Mouse (Mus musculus) erythroblast, adult 5-6 weeks (primary cell): ENCODE measurements around the gene Akap7. TPM values are rescaled to one million over a fixed set of nuclear protein-coding genes. Genes with fewer than 3 reads are reported as not detected.
"Not testable (repeated sequence)": the region's sequence is repeated elsewhere in the genome, so short reads cannot be mapped to it uniquely, and the experiment has no call there.

Source experiments
- ATAC-seq: replicated peaks from 2 replicates; pipeline ENCODE4 v1.8.0; 2016; ENCODE audit warnings: moderate number of reproducible peaks, mild to moderate bottlenecking, moderate TSS enrichment, inconsistent platforms; ENCODE audit not compliant: poor library complexity, low FRiP score, severe bottlenecking
- total RNA-seq, 2 experiments: library from RNA; stranded (forward) in 1 of 2; stranded (reverse) in 1 of 2; fragments of 150-400 nt in 1 of 2; fragments of 200-764, 138-1000 nt in 1 of 2; gene quantifications; 2 replicates each; pipeline versions ENCODE4 v1.2.3 to v1.2.4; 2015 to 2017; ENCODE audit warnings: low replicate concordance in 2 of 2

Gene Akap7
- total RNA-seq, 2 experiments from 2014 or later, result 162 to 295 TPM

GRCm38 (mm10) chr10:25200691-25201090 lies 107.0 kb downstream of the Akap7 start:
- no peak for ATAC-seq

GRCm38 (mm10) chr10:25199510-25200353 lies 107.9 kb downstream of the Akap7 start:
- no peak for ATAC-seq

GRCm38 (mm10) chr10:25198575-25198974 lies 109.1 kb downstream of the Akap7 start:
- no peak for ATAC-seq

DNA sequence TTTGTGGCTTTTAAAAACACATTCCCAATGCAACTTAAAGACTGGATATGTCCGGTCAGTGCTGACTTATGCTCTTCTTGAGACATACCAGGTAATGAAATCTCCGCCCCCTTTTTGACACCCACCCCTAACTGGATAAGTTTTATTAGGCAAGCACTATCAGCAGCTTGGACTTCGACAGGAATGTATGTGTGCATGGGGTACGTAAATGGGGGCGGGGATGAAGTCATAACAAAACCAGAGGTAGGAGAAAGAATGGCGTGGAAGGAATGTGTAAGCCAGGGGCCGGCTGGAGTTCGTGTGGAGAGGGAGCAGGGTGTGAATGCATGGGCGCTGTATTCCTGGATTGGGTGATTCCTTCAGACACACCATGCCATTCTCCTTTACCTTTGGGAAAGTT lies 109.6 kb downstream of the Akap7 start:
- no peak for ATAC-seq

DNA sequence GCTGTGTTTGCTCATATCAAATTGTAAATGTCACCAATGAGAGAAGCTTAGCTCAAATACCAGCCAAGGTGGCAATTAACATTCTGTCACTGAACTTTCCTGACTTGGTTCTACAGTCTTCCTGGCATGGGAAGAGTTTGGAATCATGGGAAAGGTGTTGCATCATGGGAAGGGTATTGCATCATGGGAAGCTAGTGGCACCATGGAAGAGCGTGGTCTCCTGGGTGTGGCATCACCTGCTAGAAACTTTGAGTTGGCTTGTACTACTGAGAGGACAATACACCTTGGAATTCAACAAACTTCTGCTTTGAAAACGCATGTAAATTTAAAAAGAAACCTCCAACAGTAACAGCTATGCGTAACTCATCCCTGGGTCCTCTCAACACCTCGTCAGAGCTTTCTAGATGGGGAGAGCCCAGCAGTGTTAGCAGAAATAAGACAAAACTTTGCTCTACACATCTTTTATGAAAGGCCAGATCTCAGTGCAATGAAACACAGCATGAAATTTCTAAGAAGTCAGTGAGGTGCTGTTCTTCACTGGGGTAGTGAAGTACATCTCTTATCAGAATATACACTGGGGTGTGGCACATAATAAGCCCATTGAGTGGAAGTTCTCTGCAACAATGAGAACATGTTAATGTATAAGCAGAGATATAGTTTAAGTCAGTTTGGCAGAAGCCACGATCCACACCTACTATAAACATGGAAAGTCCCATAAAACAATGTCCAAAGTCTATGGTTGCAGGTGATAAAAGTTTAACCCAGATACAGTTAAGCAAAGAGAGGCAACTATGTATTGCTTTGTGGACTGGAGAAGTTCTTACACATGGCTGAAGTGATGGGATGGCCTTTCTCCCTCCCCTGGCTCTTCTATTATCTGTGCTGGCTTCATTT lies 115.2 kb downstream of the Akap7 start:
- ATAC-seq, result no peak

DNA sequence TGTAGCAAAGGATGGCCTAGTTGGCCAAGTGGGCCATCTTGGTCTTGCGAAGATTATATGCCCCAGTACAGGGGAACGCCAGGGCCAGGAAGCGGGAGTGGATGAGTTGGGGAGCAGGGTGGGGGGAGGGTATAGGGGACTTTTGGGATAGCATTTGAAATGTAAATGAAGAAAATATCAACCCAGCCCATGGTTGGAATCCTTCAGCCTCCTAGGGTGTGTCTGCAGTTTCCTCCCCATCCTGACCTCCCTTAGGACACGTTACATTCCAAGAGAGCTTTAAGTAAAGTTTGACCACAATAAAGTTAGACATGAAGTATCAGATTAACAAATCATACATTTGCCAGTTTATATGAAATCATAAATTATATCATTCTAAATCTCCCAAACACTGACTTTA lies 116.5 kb downstream of the Akap7 start:
- no peak for ATAC-seq

GRCm38 (mm10) chr10:25186240-25186639 lies 121.4 kb downstream of the Akap7 start:
- not testable (repeated sequence) for ATAC-seq

- ATAC-seq, result no peak
These were observed 122.0 kb downstream of the Akap7 start for GRCm38 (mm10) chr10:25185691-25186090.

- ATAC-seq, result no peak
These were observed 122.7 kb downstream of the Akap7 start for GRCm38 (mm10) chr10:25184819-25185603.

- ATAC-seq, result no peak
These were observed 124.4 kb downstream of the Akap7 start for GRCm38 (mm10) chr10:25183271-25183670.

DNA sequence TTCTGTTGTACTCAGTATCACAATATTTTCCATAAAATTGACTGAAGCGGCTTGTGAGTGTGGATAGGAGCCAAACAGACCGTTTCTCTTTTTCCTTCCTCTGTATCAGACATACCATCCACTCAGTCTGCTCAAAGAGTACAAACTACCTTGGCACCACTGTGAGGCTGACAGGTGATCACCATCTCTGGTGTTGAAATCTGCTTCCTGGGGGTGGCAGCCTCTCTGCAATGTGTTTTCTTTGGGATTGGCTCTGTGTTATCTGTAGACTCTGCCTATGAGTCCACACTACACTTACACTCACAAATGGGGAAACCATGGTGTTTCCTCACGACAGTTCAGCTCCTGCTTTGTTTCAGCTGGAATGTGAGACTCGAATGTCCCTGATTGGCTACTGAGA lies 128.6 kb downstream of the Akap7 start:
- no peak for ATAC-seq

- ATAC-seq, result no peak
These were observed 130.4 kb downstream of the Akap7 start for GRCm38 (mm10) chr10:25177270-25177669.

GRCm38 (mm10) chr10:25174872-25175271 lies 132.8 kb downstream of the Akap7 start:
- ATAC-seq, result no peak

GRCm38 (mm10) chr10:25167365-25168194 lies 140.1 kb downstream of the Akap7 start:
- ATAC-seq, result no peak

GRCm38 (mm10) chr10:25163510-25163909 lies 144.2 kb downstream of the Akap7 start:
- ATAC-seq, result not testable (repeated sequence)

DNA sequence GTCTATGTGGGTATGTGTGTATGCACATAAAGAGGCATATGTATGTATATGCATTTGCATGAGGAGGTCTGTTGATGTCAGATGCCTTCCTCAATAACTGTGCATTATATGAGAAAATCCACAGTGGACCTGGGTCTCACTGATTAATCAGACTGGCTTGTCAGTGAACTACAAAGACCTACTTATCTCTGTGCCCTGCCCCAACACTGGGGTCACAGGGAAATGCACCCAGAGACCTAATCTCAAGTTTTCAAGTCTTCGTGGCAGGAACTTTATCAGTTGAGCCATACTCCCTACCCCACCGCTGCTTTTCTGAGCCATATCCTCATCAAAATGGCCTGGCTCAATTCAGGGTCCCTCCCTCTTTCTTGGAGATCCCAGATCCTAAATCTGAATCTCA lies 146.0 kb downstream of the Akap7 start:
- ATAC-seq, result no peak

- ATAC-seq, result no peak
These were observed 149.0 kb downstream of the Akap7 start for GRCm38 (mm10) chr10:25158651-25159050.

DNA sequence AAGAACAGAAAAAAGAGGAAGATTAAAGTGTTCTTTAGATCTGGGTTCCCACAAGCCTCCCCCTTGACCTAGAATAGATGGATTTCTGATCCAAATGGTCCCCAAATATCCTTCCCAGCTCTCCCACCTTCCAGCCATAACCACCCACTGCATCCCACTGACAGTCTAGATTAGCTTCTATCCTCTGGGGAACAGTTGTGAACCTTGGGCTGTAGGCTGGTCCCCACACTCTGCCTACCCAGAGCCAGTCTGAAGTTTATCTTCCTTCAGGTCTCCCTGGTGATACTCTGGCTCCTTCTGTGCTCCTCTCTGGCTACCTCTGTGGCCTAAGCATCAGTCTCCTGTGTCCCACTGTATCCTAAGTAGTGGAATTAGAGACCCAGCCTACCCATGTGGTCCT lies 150.3 kb downstream of the Akap7 start:
- no peak for ATAC-seq

GRCm38 (mm10) chr10:25154225-25154624 lies 153.4 kb downstream of the Akap7 start:
- ATAC-seq, result no peak
